Mouse (Mus musculus) neural tube, embryonic 15.5 days (tissue): ENCODE results near the gene Bphl. TPM values are rescaled to one million over a fixed set of nuclear protein-coding genes. Genes with fewer than 3 reads are reported as not detected.
"Not testable (repeated sequence)": the region's sequence is repeated elsewhere in the genome, so short reads cannot be mapped to it uniquely, and the experiment has no call there.

Experiments
- ATAC-seq: fragments of 200-750 bp; cut with Nextera tagmentation; 2 replicates; pipeline ENCODE4 v1.8.0; 2017; ENCODE audit warnings: mild to moderate bottlenecking, moderate TSS enrichment, moderate library complexity; ENCODE audit not compliant: low FRiP score
- H3K27ac ChIP-seq: fragments of 300-500 bp; sonication (generic); replicated peaks from 2 replicates; pipeline ENCODE4 v1.5.1; 2015; ENCODE audit warnings: mild to moderate bottlenecking, inconsistent platforms
- H3K27me3 ChIP-seq: fragments of 300-500 bp; sonication (generic); replicated peaks from 2 replicates; pipeline ENCODE4 v1.6.1; 2015; ENCODE audit warnings: inconsistent platforms
- H3K36me3 ChIP-seq: fragments of 300-500 bp; sonication (generic); 2 replicates; pipeline ENCODE4 v1.6.1; 2015; ENCODE audit warnings: inconsistent platforms
- H3K4me1 ChIP-seq: fragments of 300-500 bp; sonication (generic); 2 replicates; pipeline ENCODE4 v1.6.1; 2015; ENCODE audit warnings: inconsistent platforms
- H3K4me2 ChIP-seq: fragments of 300-500 bp; sonication (generic); 2 replicates; pipeline ENCODE4 v1.6.1; 2015; ENCODE audit warnings: inconsistent platforms, mild to moderate bottlenecking, moderate library complexity
- H3K4me3 ChIP-seq: fragments of 300-500 bp; sonication (generic); replicated peaks from 2 replicates; pipeline ENCODE4 v1.5.1; 2015; ENCODE audit warnings: mild to moderate bottlenecking, inconsistent platforms
- H3K9ac ChIP-seq: fragments of 300-500 bp; sonication (generic); replicated peaks from 2 replicates; pipeline ENCODE4 v1.6.1; 2015; ENCODE audit warnings: mild to moderate bottlenecking, inconsistent platforms
- H3K9me3 ChIP-seq: fragments of 300-500 bp; sonication (generic); replicated peaks from 2 replicates; pipeline ENCODE4 v1.6.1; 2016; ENCODE audit warnings: inconsistent platforms
- WGBS: fragments of 180-500 bp; shearing (Covaris S2); methylation state at CpG from one replicate; pipeline ENCODE4 v1.1.7; 2015; ENCODE audit warnings: mixed read lengths; 5-methylcytosine and 5-hydroxymethylcytosine counted together
- polyA plus RNA-seq: library from polyadenylated mRNA; unstranded; fragments of >200 nt; fragmentation: Nextera tagmentation; extraction: Ambion mirVana; gene quantifications from 2 replicates; pipeline ENCODE4 v1.2.1, GENCODE M21; 2015

The Bphl gene
- polyA plus RNA-seq, 1 experiment from 2014 or later: 40.7 TPM

DNA sequence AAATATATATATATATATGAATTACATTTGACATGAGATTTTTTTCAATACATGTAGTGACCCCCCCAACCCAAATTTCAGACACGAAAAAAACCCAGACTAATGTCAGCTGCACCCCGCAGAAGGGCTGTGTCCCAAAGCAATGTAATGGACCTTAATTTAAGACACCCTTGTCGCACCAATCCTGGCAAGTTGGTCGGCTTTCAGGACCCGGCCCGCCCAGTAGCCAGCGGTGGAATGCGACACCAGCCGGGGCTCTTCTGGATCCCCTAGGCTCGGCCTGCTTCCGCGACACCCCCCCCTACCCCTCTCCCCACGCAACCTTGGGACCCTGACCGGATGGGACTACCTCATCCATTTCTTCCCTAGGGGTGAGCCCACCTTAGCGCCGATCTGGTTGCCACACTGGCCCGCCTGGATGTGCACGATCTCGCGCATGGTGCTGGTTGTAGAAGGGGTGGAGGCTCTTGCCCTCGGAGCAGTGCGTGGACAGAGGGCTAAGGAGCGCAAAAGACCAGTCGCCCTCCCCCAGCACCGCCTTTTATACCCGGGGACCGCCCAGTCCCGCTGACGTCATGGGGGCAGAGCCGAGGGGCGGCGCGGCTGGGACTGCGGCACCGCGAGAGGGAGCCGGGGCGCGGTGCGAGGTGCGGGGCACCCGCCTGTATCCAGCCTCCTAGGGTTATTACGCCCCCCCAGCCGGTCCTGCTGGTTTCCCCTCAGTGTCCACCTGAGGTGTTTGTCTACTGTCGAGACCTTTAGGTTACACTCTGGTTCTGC, 40.3 kb downstream of the Bphl start, which contains the start of gene Tubb2a:
Tubb2a (minus strand) TSS at position 516 of the 780 bp plus-strand sequence.
- H3K9me3 ChIP-seq: no peaks in the 10 kb centered on the region
- ATAC-seq: peak; percentile 89
- peak within 1 kb of the TSS; percentile 93 for H3K27ac ChIP-seq
- H3K4me1 ChIP-seq: peaks cover 35% of the 10 kb centered on the region
- peak within 1 kb of the TSS; percentile 97 for H3K9ac ChIP-seq
- H3K36me3 ChIP-seq: peaks cover 16% of the 10 kb centered on the region
- WGBS: 1% methylated on average over 44 of the region's 45 CpGs
- peak within 1 kb of the TSS; percentile 86 for H3K4me3 ChIP-seq
- H3K27me3 ChIP-seq: no peaks in the 10 kb centered on the region
- H3K4me2 ChIP-seq: peak within 1 kb of the TSS; percentile 83

DNA sequence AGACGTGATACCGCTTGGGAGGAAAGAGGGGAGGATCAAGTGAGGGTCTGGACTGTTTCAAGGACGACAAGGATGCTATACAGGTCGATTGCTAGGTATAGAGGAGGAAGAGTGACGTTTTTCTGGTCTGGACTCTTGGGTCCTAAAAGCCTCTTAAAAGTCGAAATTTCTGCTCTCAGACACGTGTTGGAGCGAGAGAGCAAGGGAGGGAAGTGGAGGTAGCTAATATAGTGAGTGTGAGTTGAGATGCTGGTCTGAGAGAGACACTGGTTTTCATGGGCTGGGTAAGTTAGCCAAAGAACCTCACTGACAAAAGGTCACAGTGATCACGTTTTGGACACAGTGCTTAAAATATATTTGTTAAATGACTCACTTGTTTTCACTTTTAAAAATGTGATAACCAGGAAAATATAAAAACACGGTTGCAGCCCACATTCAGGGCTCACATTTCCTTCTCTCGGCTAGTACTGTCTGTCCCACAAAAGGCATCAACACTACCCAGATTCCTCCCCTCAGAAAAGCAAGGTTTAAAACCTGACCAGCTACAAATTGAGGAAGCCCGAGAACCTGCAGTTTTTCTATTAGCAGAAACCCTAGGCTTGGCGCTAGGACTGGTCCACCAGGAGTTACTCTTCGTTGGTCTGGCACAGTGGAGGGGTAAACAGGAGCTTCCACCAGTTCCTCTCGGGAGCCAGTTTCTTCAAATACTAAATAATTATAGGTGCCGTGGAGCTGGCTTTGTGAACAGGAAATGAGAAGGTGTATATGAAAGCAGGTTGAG, 41.3 kb downstream of the Bphl start:
- peaks cover 12% of the 10 kb centered on the region for H3K36me3 ChIP-seq
- H3K4me2 ChIP-seq: peak overlapping the region; percentile 83
- peak overlapping the region; percentile 93 for H3K27ac ChIP-seq
- 39% methylated on average over 16 of the region's 16 CpGs for WGBS
- H3K4me1 ChIP-seq: peaks cover 29% of the 10 kb centered on the region
- no peaks in the 10 kb centered on the region for H3K27me3 ChIP-seq
- H3K9me3 ChIP-seq: no peaks in the 10 kb centered on the region
- H3K4me3 ChIP-seq: peak overlapping the region; percentile 86
- ATAC-seq: peak; percentile 26
- peak overlapping the region; percentile 97 for H3K9ac ChIP-seq

- Histone ChIP-seq H3K27ac (no peak overlapping the region), H3K9ac (no peak overlapping the region), H3K27me3 (no peaks in the 10 kb centered on the region), H3K4me1 (peaks cover 25% of the 10 kb centered on the region), H3K9me3 (no peaks in the 10 kb centered on the region), H3K4me3 (no peak overlapping the region), H3K4me2 (no peak overlapping the region), H3K36me3 (peaks cover 8% of the 10 kb centered on the region)
- 93% methylated on average over 3 of the region's 3 CpGs for WGBS
- no peak for ATAC-seq
These were observed 42.4 kb downstream of the Bphl start for GRCm38 (mm10) chr13:34079801-34080200.

GRCm38 (mm10) chr13:34081926-34082325, 44.5 kb downstream of the Bphl start:
- Histone ChIP-seq H3K36me3 (no peaks in the 10 kb centered on the region), H3K4me1 (peaks cover 13% of the 10 kb centered on the region), H3K9ac (no peak overlapping the region), H3K27ac (no peak overlapping the region), H3K4me3 (no peak overlapping the region), H3K27me3 (no peaks in the 10 kb centered on the region), H3K9me3 (no peaks in the 10 kb centered on the region), H3K4me2 (no peak overlapping the region)
- 66% methylated on average over 4 of the region's 4 CpGs for WGBS
- ATAC-seq: no peak

DNA sequence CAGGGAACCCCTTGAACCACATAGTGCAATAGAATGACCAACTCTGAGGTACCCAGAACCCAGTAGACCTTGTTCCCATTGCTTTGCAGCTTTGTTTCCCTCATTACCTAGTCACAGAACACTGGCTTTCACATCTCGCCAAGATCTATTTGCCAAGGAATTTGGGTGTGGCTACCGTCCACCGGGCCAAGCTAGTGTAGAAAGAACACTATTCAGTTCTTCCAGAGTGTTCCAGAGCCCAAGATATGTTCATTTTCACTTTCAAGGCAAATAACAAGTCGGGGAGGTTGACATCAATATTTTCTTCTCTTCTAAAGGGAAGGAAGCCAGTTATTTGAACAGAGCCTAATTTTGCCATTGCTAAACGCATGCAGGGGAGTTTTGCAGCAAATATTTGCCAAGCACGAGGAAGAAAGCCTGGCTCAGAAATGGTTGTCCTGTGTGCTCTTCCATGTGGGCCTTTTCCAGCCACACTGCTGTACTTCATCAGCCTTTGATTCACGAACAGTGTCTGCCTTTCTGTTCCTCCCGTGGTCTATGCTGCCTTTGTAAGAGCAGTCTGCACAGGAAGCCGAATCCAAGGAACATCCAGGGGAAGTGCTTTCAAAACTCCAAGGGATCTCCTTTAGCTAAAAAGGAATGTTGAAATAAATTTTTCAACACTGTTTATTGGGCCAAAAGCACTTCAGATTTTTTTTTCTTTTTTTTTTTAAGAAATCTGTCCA, 46.8 kb downstream of the Bphl start:
- H3K4me3 ChIP-seq: no peak overlapping the region
- H3K9me3 ChIP-seq: no peaks in the 10 kb centered on the region
- WGBS: 69% methylated on average over 9 of the region's 9 CpGs
- no peak overlapping the region for H3K9ac ChIP-seq
- no peak for ATAC-seq
- H3K36me3 ChIP-seq: no peaks in the 10 kb centered on the region
- H3K4me2 ChIP-seq: no peak overlapping the region
- H3K4me1 ChIP-seq: peaks cover 29% of the 10 kb centered on the region
- peak overlapping the region; percentile 54 for H3K27ac ChIP-seq
- H3K27me3 ChIP-seq: no peaks in the 10 kb centered on the region

- Histone ChIP-seq H3K4me1 (peaks cover 36% of the 10 kb centered on the region), H3K27ac (peak overlapping the region; percentile 91), H3K4me2 (no peak overlapping the region), H3K27me3 (no peaks in the 10 kb centered on the region), H3K9ac (no peak overlapping the region), H3K9me3 (no peaks in the 10 kb centered on the region), H3K4me3 (no peak overlapping the region), H3K36me3 (no peaks in the 10 kb centered on the region)
- WGBS: 41% methylated on average over 7 of the region's 7 CpGs
- ATAC-seq: peak; percentile 45
These were observed 49.8 kb downstream of the Bphl start for GRCm38 (mm10) chr13:34087052-34087812.

- Histone ChIP-seq H3K4me2 (peak overlapping the region; percentile 35; the same call in 1 of the 2 replicates), H3K27ac (peak overlapping the region; percentile 91), H3K4me1 (peaks cover 36% of the 10 kb centered on the region)
- not testable (repeated sequence) for H3K36me3 ChIP-seq, H3K9me3 ChIP-seq, H3K4me3 ChIP-seq, H3K27me3 ChIP-seq, H3K9ac ChIP-seq
- 56% methylated on average over 5 of the region's 5 CpGs for WGBS
- peak; percentile 40 for ATAC-seq
These were observed 50.8 kb downstream of the Bphl start for GRCm38 (mm10) chr13:34088201-34088649.

- H3K4me2 ChIP-seq: peak overlapping the region; percentile 35
- H3K36me3 ChIP-seq: no peaks in the 10 kb centered on the region
- no peaks in the 10 kb centered on the region for H3K27me3 ChIP-seq
- 0 out of 2 replicates have a peak overlapping the region, but pooled peaks have one; percentile 1 for H3K9ac ChIP-seq
- peaks cover 36% of the 10 kb centered on the region for H3K4me1 ChIP-seq
- peak overlapping the region; percentile 91 for H3K27ac ChIP-seq
- 0 out of 2 replicates have a peak overlapping the region, but pooled peaks have one; percentile 5 for H3K4me3 ChIP-seq
- ATAC-seq: peak; percentile 89
- no peaks in the 10 kb centered on the region for H3K9me3 ChIP-seq
- WGBS: 17% methylated on average over 7 of the region's 7 CpGs
These were observed 51.5 kb downstream of the Bphl start for GRCm38 (mm10) chr13:34088871-34089288.

- no peaks in the 10 kb centered on the region for H3K27me3 ChIP-seq
- 0 out of 2 replicates have a peak overlapping the region, but pooled peaks have one; percentile 1 for H3K9ac ChIP-seq
- H3K36me3 ChIP-seq: no peaks in the 10 kb centered on the region
- no peak overlapping the region for H3K4me3 ChIP-seq
- H3K27ac ChIP-seq: peak overlapping the region; percentile 91
- H3K4me1 ChIP-seq: peaks cover 36% of the 10 kb centered on the region
- 0 out of 2 replicates have a peak, but pooled peaks have one; percentile 22 for ATAC-seq
- peak overlapping the region; percentile 35 for H3K4me2 ChIP-seq
- 37% methylated on average over 3 of the region's 3 CpGs for WGBS
- H3K9me3 ChIP-seq: no peaks in the 10 kb centered on the region
These were observed 52.0 kb downstream of the Bphl start for GRCm38 (mm10) chr13:34089358-34089757.

DNA sequence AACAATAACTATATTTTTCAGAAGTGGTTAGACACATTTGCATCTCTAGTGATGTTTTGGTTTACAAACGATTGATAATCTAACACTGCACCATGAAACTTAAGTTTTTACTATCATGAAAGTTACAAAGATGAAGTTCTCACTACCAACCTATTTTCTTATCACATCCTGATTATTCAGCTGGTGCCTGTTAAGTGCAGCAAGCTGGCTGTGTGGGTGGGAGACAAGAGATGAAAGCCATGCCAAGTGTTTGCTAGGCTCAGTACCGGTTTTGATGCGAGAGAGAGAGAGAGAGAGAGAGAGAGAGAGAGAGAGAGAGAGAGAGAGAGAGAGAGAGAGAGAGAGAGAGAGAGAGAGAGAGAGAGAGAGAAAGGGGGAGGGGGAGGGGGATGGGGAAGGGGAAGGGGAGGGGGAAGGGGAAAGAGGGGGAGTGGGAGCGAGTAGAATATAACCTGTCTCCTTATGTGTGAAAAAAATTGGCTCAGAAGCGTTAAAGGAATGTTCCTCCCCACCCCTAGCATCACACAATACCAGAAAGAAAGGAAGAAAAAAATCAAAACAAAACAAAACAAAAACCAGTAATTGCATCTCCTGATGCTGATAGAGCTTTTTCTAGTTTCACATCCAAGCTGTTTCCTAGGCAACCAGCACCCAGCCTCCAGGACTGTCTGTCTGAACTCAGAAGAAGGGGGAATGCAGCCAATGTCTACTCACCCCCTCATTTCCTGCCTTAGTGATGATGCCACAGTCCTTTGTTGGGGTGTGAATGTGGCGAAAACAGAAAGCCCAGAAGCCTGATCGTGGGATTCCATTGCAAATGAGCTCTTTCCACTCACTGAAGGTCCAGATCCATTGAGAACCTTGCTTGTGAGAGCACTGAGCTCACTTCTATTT, 58.4 kb downstream of the Bphl start:
- peak overlapping the region; percentile 41 for H3K4me2 ChIP-seq
- H3K27me3 ChIP-seq: no peaks in the 10 kb centered on the region
- no peaks in the 10 kb centered on the region for H3K36me3 ChIP-seq
- 0 out of 2 replicates have a peak overlapping the region, but pooled peaks have one; percentile 23 for H3K9ac ChIP-seq
- H3K9me3 ChIP-seq: no peaks in the 10 kb centered on the region
- H3K4me3 ChIP-seq: no peak overlapping the region
- peak overlapping the region; percentile 83 for H3K27ac ChIP-seq
- ATAC-seq: peak; percentile 95
- peaks cover 21% of the 10 kb centered on the region for H3K4me1 ChIP-seq
- 16% methylated on average over 7 of the region's 7 CpGs for WGBS
